Mouse (Mus musculus) testis, adult 2 months (tissue): ENCODE measurements around the gene Fam50b. TPM values are rescaled to one million over a fixed set of nuclear protein-coding genes. Genes with fewer than 3 reads are reported as not detected.

ENCODE experiments used
- H3K27ac ChIP-seq: fragments of 200-500 bp; 2 replicates; pipeline ENCODE4 v1.5.1; 2012; ENCODE audit warnings: low read depth, low read length; ENCODE audit not compliant: control insufficient read depth, insufficient read depth
- H3K27me3 ChIP-seq: fragments of 200-500 bp; 2 replicates; pipeline ENCODE4 v1.6.1; 2012; ENCODE audit warnings: mild to moderate bottlenecking, low read length, moderate library complexity; ENCODE audit not compliant: control insufficient read depth, insufficient read depth
- H3K36me3 ChIP-seq: fragments of 200-500 bp; 2 replicates; pipeline ENCODE4 v1.6.1; 2012; ENCODE audit warnings: mild to moderate bottlenecking, low read length; ENCODE audit not compliant: control insufficient read depth, insufficient read depth
- H3K4me1 ChIP-seq: fragments of 200-500 bp; 2 replicates; pipeline ENCODE4 v1.6.1; 2012; ENCODE audit warnings: low read length; ENCODE audit not compliant: control insufficient read depth, insufficient read depth
- H3K4me3 ChIP-seq: fragments of 200-500 bp; 2 replicates; pipeline ENCODE4 v1.5.1; 2012; ENCODE audit warnings: low read depth, mild to moderate bottlenecking, low read length, moderate library complexity, mixed read lengths; ENCODE audit not compliant: control insufficient read depth
- CTCF ChIP-seq: fragments of 200-500 bp; IDR thresholded peaks from 2 replicates; pipeline ENCODE4 v1.5.1; 2012; ENCODE audit warnings: low read depth, mild to moderate bottlenecking, inconsistent platforms, low read length, moderate library complexity; ENCODE audit not compliant: control insufficient read depth, insufficient read depth, insufficient replicate concordance
- POLR2A ChIP-seq: fragments of 200-500 bp; IDR thresholded peaks from 2 replicates; pipeline ENCODE4 v1.6.1; 2012; ENCODE audit warnings: low read depth, mild to moderate bottlenecking, inconsistent platforms, low read length, moderate library complexity; ENCODE audit not compliant: control insufficient read depth
- polyA plus RNA-seq: library from polyadenylated mRNA; depleted of rRNA; stranded (reverse); fragments of >200 nt; gene quantifications from 2 replicates; pipeline ENCODE4 v1.2.3, GENCODE M21; 2012

Fam50b gene
- polyA plus RNA-seq, 1 experiment, result 228 TPM

DNA sequence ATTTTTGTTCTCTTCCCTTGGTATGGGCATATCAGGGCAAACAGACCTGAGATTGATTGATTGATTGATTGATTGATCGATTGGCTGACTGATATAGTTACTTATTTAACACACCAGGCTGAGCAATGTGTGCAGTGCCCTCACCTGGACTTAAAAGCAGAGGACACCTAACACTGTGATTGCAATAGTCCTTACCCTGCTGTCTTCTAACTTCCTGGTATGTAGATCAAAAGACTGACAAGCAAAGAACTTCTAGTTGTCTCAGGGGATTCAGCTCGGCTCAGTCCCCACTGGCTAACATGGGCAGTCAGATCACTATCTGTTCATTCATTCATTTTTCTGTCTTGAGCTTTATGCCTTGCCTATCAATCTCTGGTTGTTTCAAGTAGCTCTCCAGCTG, 31.3 kb upstream of the Fam50b start:
- H3K27me3 ChIP-seq, result no peaks in the 10 kb centered on the region
- TF ChIP-seq POLR2A (no peak), CTCF (no peak)
- no peak overlapping the region for H3K4me3 ChIP-seq
- H3K4me1 ChIP-seq, result no peaks in the 10 kb centered on the region
- no peak overlapping the region for H3K27ac ChIP-seq
- H3K36me3 ChIP-seq, result no peaks in the 10 kb centered on the region

DNA sequence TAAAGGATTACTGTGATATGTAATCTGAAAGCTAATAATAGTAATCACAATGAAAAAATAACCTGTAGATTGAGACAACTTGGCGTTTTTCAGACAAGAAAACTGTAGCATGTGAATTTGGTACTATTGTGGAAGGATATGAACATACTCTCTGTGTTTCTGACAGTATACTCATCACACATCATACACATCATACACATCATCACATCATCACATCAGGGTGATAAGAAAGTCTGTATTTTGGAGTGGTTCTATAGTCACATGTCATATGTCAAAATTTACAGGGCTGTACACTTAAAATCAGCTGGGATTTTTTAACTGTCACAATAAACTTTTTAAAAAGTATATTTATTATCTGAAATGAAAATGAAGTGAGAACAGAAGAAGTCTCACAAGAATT, 30.9 kb upstream of the Fam50b start:
- Histone ChIP-seq H3K27me3 (no peaks in the 10 kb centered on the region), H3K4me3 (no peak overlapping the region), H3K36me3 (no peaks in the 10 kb centered on the region), H3K27ac (no peak overlapping the region), H3K4me1 (no peaks in the 10 kb centered on the region)
- TF ChIP-seq POLR2A, result no peak
- no peak for TF ChIP-seq CTCF

DNA sequence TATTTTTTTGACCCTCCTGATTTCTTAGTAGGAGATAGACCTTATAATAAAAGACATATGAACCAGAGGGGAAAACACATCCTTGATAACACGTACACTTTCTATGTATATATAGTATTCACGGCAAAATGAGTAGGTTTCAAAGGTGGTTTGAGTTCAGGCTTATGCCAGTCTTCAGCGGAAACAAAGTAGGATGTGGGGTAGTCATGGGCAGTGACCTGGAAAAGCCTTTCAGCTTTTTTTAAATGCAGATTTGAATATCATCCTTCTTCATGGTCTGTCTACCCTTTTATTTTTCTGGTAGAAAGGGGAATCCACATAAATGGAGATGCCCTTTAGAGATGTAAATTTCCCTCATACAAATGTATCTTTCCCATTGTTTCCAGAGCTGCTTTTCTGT, 29.8 kb upstream of the Fam50b start:
- Histone ChIP-seq H3K27me3 (no peaks in the 10 kb centered on the region), H3K27ac (no peak overlapping the region), H3K4me1 (no peaks in the 10 kb centered on the region), H3K4me3 (no peak overlapping the region), H3K36me3 (no peaks in the 10 kb centered on the region)
- TF ChIP-seq POLR2A (no peak), CTCF (no peak)

DNA sequence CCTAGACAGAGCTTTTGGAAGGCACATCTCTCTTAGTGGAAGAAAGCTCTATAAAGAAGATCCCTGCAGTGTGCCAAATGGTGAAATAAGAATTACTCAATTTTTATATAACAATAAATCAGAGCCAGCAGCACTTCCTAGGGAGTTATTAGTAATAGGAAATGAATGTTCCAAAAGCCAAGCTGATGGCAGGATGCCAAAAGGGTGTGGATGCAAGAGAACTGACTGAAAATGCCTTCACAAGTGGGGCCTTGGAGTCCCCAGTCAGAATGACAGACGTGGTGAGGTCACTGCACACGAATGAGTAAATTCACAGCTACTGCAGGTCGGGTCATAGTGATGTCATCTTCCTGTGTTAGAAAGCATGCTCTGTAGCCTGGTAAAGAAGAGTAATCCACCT, 25.7 kb upstream of the Fam50b start:
- Histone ChIP-seq H3K27ac (no peak overlapping the region), H3K36me3 (no peaks in the 10 kb centered on the region), H3K27me3 (no peaks in the 10 kb centered on the region), H3K4me3 (no peak overlapping the region), H3K4me1 (no peaks in the 10 kb centered on the region)
- TF ChIP-seq POLR2A, result no peak

DNA sequence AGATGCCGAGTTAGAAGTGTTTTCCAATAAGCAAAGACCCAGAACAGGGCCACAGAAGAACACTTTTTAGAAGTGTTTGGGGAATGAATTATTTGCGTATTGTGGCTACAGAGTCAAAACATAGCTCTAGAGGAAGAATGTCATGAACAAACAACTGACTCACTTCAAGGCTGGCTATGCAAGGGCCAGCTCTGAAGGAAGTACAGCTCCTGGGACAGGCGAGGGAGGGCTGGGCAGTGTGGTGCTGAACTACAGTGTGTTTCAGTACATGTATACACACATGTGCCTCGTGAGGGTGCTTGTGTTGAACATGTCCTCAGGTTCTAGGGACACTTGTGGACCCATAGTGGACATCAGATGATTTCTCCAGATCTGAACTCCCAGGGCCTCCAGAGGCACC, 25.1 kb upstream of the Fam50b start:
- H3K36me3 ChIP-seq, result no peaks in the 10 kb centered on the region
- no peak overlapping the region for H3K27ac ChIP-seq
- no peaks in the 10 kb centered on the region for H3K4me1 ChIP-seq
- TF ChIP-seq POLR2A (no peak), CTCF (no peak)
- no peaks in the 10 kb centered on the region for H3K27me3 ChIP-seq
- no peak overlapping the region for H3K4me3 ChIP-seq

DNA sequence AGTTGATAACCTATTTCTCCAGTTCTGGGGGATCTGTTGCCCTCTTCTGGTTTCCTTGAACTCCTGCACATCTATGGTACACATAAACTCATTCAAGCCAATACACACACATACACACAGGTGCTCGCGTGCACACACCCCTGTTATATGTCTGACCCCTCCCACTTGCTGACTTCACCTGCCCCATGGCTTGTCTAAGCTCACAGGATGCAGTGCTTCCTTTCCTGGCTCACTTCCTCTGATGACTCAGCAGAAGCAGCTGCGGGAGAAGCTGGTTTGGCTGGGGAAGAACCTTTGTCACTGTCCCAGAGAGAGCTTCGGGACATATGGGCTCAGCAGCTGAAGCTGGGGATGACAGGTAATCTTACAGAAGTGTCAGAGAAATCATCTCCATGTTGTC, 23.2 kb upstream of the Fam50b start:
- Histone ChIP-seq H3K27ac (no peak overlapping the region), H3K4me1 (no peaks in the 10 kb centered on the region), H3K27me3 (no peaks in the 10 kb centered on the region), H3K4me3 (no peak overlapping the region), H3K36me3 (no peaks in the 10 kb centered on the region)
- TF ChIP-seq CTCF (no peak), POLR2A (no peak)

DNA sequence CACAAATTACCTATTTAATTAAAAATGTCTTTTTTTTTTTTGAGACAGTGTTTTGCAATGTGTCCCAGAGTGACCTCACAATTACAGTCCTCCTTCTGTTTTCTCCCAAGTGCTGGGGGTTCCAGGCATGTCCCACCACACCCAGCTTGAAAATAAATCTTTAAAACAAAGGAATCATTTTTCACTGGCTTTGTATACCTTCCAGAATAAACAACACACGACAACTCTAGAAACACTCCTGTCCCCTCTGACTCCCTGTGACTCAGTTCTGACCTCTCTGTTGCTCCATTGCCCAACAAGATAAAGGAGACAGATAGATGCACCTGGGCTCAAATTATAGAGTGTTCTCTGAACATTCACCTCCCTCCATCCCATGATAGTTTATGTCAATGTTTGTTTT, 21.8 kb upstream of the Fam50b start:
- Histone ChIP-seq H3K27me3 (no peaks in the 10 kb centered on the region), H3K4me3 (no peak overlapping the region), H3K27ac (no peak overlapping the region), H3K4me1 (no peaks in the 10 kb centered on the region), H3K36me3 (no peaks in the 10 kb centered on the region)
- no peak for TF ChIP-seq POLR2A
- TF ChIP-seq CTCF, result no peak

DNA sequence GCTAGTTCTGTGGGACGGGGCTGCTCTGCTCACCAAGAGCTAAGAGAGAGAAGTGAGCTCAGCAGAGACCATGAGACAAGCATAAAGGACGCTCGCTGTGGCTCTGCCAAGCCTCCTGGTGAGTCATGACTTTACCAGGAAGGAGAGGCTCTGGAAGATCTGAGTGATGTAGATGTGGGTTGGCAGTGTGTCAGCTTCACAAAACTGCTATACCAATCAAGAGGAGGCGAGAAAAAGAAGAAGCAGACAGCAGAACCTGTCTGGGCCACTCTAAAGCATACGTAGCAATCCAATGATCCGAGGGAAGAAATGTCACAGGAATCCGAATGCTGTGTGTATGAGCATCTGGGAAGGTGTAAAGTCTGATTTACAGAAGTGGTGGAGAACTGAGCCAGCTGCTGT, 19.2 kb upstream of the Fam50b start:
- Histone ChIP-seq H3K4me3 (no peak overlapping the region), H3K36me3 (no peaks in the 10 kb centered on the region), H3K27ac (no peak overlapping the region), H3K4me1 (no peaks in the 10 kb centered on the region), H3K27me3 (no peaks in the 10 kb centered on the region)
- TF ChIP-seq POLR2A, result no peak
